Mouse (Mus musculus) retina, postnatal 1 day (tissue): ENCODE data around the gene Olfr344.

ENCODE experiments used
- DNase-seq: peaks from one replicate; pipeline ENCODE4 v3.0.0-alpha.2; 2012

The Olfr344 gene

GRCm38 (mm10) chr2:36566362-36566761, at the start of gene Olfr344:
Olfr344 (plus strand) TSS chr2:36566662.
- no peak for DNase-seq

GRCm38 (mm10) chr2:36524698-36525097, 41.8 kb upstream of the Olfr344 start, which contains the start of gene Olfr342:
Olfr342 (plus strand) TSS chr2:36524998.
- DNase-seq = no peak

- no peak for DNase-seq
These were observed 1.3 kb upstream of the Olfr344 start for GRCm38 (mm10) chr2:36565156-36565555.

GRCm38 (mm10) chr2:36567022-36567421, 560 bp downstream of the Olfr344 start:
- DNase-seq = no peak

- DNase-seq = no peak
These were observed 1.4 kb downstream of the Olfr344 start for GRCm38 (mm10) chr2:36567845-36568244.
